In the genomic region with DNA sequence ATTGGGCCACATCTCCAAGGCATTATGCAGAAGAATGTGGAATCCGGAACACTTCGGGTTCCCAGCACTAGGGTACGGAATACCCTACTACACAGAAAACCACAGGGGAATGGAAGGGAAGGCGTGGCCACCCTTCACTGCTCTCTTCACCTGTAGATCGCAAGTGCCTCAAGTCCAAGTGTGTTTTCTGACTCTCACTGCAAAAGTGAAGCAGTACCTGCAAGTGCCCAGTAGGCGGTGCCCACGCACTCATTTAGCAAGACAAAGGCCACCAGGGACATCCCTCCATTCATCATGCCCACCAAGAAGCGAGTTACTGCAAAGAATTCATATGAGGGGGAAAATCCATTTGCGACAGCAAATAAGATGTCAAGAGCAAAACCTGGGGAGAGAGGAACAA, we compare ENCODE assay signal across 9 mouse cellular contexts. TPM values are rescaled to one million over a fixed set of nuclear protein-coding genes. Genes with fewer than 3 reads are reported as not detected.
A peak's percentile ranks its signal among the peaks of the same experiment; 100 is the strongest.
DNase-seq lines count a peak whose midpoint lies in the region; ATAC-seq and TF ChIP-seq lines count a peak whose summit lies in the region.
"Had no signal": no experiment of that assay in that cellular context is flagged by ENCODE, and none has a peak within 500 bp of the region (broad histone marks: within the 10 kb centered on the region; RNA-seq: fewer than 3 reads in every experiment).

No protein-coding gene starts in this region.

- 27% methylated on average over 9 of the region's 9 CpGs for whole genome bisulfite sequencing in heart, embryonic 12.5 days
- 24% methylated on average over 9 of the region's 9 CpGs for WGBS in forebrain, embryonic 16.5 days
- 25% methylated on average over 9 of the region's 9 CpGs for WGBS in hindbrain, embryonic 14.5 days
- WGBS in midbrain, embryonic 13.5 days = 24% methylated on average over 9 of the region's 9 CpGs
- 42% methylated on average over 9 of the region's 9 CpGs for WGBS in small intestine, adult 2 months

- H3K27me3 ChIP-seq in heart, embryonic 12.5 days (replicated peaks) = no peaks in the 10 kb centered on the region
- no peaks in the 10 kb centered on the region for H3K27me3 ChIP-seq in forebrain, embryonic 16.5 days (replicated peaks; ENCODE audit: control insufficient read depth, insufficient read depth, low read length)
- no peaks in the 10 kb centered on the region for H3K27me3 ChIP-seq in hindbrain, embryonic 14.5 days (ENCODE audit: control insufficient read depth, insufficient read depth, low read length)
- H3K27me3 ChIP-seq in midbrain, embryonic 13.5 days = no peaks in the 10 kb centered on the region
- H3K27me3 ChIP-seq in small intestine, adult 2 months (ENCODE audit: control insufficient read depth, insufficient read depth, low read length) = no peaks in the 10 kb centered on the region

- H3K4me3 ChIP-seq in heart, embryonic 12.5 days = no peak overlapping the region
- H3K4me3 ChIP-seq in forebrain, embryonic 16.5 days (replicated peaks; ENCODE audit: low read length) = no peak overlapping the region
- no peak overlapping the region for H3K4me3 ChIP-seq in hindbrain, embryonic 14.5 days (replicated peaks; ENCODE audit: low read length)
- no peak overlapping the region for H3K4me3 ChIP-seq in left cerebral cortex, adult 2 months
- no peak overlapping the region for H3K4me3 ChIP-seq in midbrain, embryonic 13.5 days (replicated peaks)
- no peak overlapping the region for H3K4me3 ChIP-seq in small intestine, adult 2 months (ENCODE audit: low read depth, low read length)
- H3K4me3 ChIP-seq: myocyte had no signal

- TF ChIP-seq POLR2A in small intestine, adult 2 months (IDR thresholded peaks at IDR 0.05; ENCODE audit: low read depth, low read length) = no peak

- peaks cover 6% of the 10 kb centered on the region for H3K4me1 ChIP-seq in heart, embryonic 12.5 days (replicated peaks)
- no peaks in the 10 kb centered on the region; the same call in 1 of the 2 replicates for H3K4me1 ChIP-seq in forebrain, embryonic 16.5 days (replicated peaks; ENCODE audit: control insufficient read depth, insufficient read depth, low read length)
- peaks cover 9% of the 10 kb centered on the region; the same call in 1 of the 2 replicates for H3K4me1 ChIP-seq in hindbrain, embryonic 14.5 days (replicated peaks; ENCODE audit: control insufficient read depth, insufficient read depth, low read length)
- H3K4me1 ChIP-seq in midbrain, embryonic 13.5 days (replicated peaks) = peaks cover 5% of the 10 kb centered on the region; the same call in 1 of the 2 replicates
- H3K4me1 ChIP-seq in small intestine, adult 2 months (ENCODE audit: control insufficient read depth, insufficient read depth, insufficient read length, low read length) = no peaks in the 10 kb centered on the region

- H3K9ac ChIP-seq in heart, embryonic 12.5 days = no peak overlapping the region
- H3K9ac ChIP-seq in forebrain, embryonic 16.5 days (replicated peaks; ENCODE audit: low read depth, low read length) = no peak overlapping the region
- no peak overlapping the region for H3K9ac ChIP-seq in hindbrain, embryonic 14.5 days
- no peak overlapping the region for H3K9ac ChIP-seq in midbrain, embryonic 13.5 days (replicated peaks)

- intact Hi-C loops in left cerebral cortex, adult 2 months (cut with DNase I) = loop anchor here (5.0 kb wide), 2 partner anchors 150 to 345 kb away; no protein-coding TSS in a partner anchor

- peaks cover 8% of the 10 kb centered on the region for H3K36me3 ChIP-seq in heart, embryonic 12.5 days
- H3K36me3 ChIP-seq in forebrain, embryonic 16.5 days (ENCODE audit: control insufficient read depth, insufficient read depth) = no peaks in the 10 kb centered on the region
- H3K36me3 ChIP-seq in hindbrain, embryonic 14.5 days (replicated peaks; ENCODE audit: control insufficient read depth, insufficient read depth) = no peaks in the 10 kb centered on the region
- peaks cover 3% of the 10 kb centered on the region; the same call in 1 of the 2 replicates for H3K36me3 ChIP-seq in midbrain, embryonic 13.5 days
- no peaks in the 10 kb centered on the region for H3K36me3 ChIP-seq in small intestine, adult 2 months (ENCODE audit: control insufficient read depth, insufficient read depth, low read length)

- no peak overlapping the region for H3K4me2 ChIP-seq in heart, embryonic 12.5 days
- no peak overlapping the region for H3K4me2 ChIP-seq in forebrain, embryonic 16.5 days (ENCODE audit: low read length)
- no peak overlapping the region for H3K4me2 ChIP-seq in hindbrain, embryonic 14.5 days (replicated peaks)
- no peak overlapping the region for H3K4me2 ChIP-seq in midbrain, embryonic 13.5 days (replicated peaks)

- no peak overlapping the region for H3K27ac ChIP-seq in heart, embryonic 12.5 days (ENCODE audit: poor library complexity, severe bottlenecking)
- no peak overlapping the region for H3K27ac ChIP-seq in forebrain, embryonic 16.5 days (ENCODE audit: low read length)
- H3K27ac ChIP-seq in hindbrain, embryonic 14.5 days = peak overlapping the region; percentile 70; the same call in 1 of the 2 replicates
- no peak overlapping the region for H3K27ac ChIP-seq in left cerebral cortex, adult 2 months
- H3K27ac ChIP-seq in midbrain, embryonic 13.5 days = no peak overlapping the region
- H3K27ac ChIP-seq in small intestine, adult 2 months (ENCODE audit: insufficient read depth, low read depth, low read length) = no peak overlapping the region

- peak; percentile 91 for TF ChIP-seq CTCF in left cerebral cortex, adult 2 months (IDR thresholded peaks at IDR 0.05)
- TF ChIP-seq CTCF in small intestine, adult 2 months (IDR thresholded peaks at IDR 0.05; ENCODE audit: extremely low read depth, insufficient read length, insufficient replicate concordance, low read depth, low read length) = peak; percentile 89; the same call in 1 of the 2 replicates

- no peaks in the 10 kb centered on the region for H3K9me3 ChIP-seq in heart, embryonic 12.5 days (replicated peaks)
- H3K9me3 ChIP-seq in forebrain, embryonic 16.5 days (ENCODE audit: control insufficient read depth, low read length) = no peaks in the 10 kb centered on the region
- no peaks in the 10 kb centered on the region for H3K9me3 ChIP-seq in hindbrain, embryonic 14.5 days (ENCODE audit: control insufficient read depth, low read length)
- H3K9me3 ChIP-seq in midbrain, embryonic 13.5 days = no peaks in the 10 kb centered on the region

- ATAC-seq in heart, embryonic 12.5 days (ENCODE audit: insufficient number of reproducible peaks, low FRiP score) = no peak
- ATAC-seq in cerebellum, adult (ENCODE audit: insufficient number of reproducible peaks, low FRiP score, low TSS enrichment) = peak; percentile 61
- ATAC-seq in forebrain, embryonic 16.5 days = peak; percentile 49
- peak; percentile 68; the same call in 1 of the 2 replicates for ATAC-seq in hindbrain, embryonic 14.5 days (ENCODE audit: low FRiP score)
- peak; percentile 81; the same call in 1 of the 2 replicates for ATAC-seq in midbrain, embryonic 13.5 days

- peak; percentile 92 for DNase-seq in heart, adult 11 months
- peak; percentile 91 for DNase-seq in hindbrain, embryonic 14.5 days (ENCODE audit: low spot score)
- peak; percentile 54 to 56 for DNase-seq in left cerebral cortex, adult 2 months (ENCODE audit: extremely low spot score in 1 of 2, low spot score in 2 of 2)

RNA-seq across cellular contexts. Expression of gene Slc22a15, which starts 27.4 kb away (rescaled TPM):
- polyA plus RNA-seq in heart, embryonic 12.5 days (2016; fragmentation: Nextera tagmentation; extraction: Ambion mirVana) = 7.7 and 8.2 TPM in 2 replicates
- polyA plus RNA-seq in forebrain, embryonic 16.5 days (2015; fragmentation: Nextera tagmentation; extraction: Ambion mirVana) = 3.9 and 4.6 TPM in 2 replicates
- 6.1 and 6.4 TPM in 2 replicates for polyA plus RNA-seq in hindbrain, embryonic 14.5 days (2014; fragmentation: Nextera tagmentation; extraction: Ambion mirVana)
- 10 to 100 TPM in 1 of 2 experiments, 1 to 10 TPM in 1; 9.2 to 10.0 TPM for total RNA-seq in left cerebral cortex, adult 2 months (2021)
- polyA plus RNA-seq in midbrain, embryonic 13.5 days (2015; fragmentation: Nextera tagmentation; extraction: Ambion mirVana) = 8.2 and 8.8 TPM in 2 replicates
- 4.9 and 5.0 TPM in 2 replicates for polyA plus RNA-seq in small intestine, adult 2 months (2012; rRNA removed)

RNA-seq across cellular contexts. Expression of gene Mab21l3, which starts 48.1 kb away (rescaled TPM):
- 0.32 and 0.62 TPM in 2 replicates for polyA plus RNA-seq in heart, embryonic 12.5 days (2016; fragmentation: Nextera tagmentation; extraction: Ambion mirVana)
- polyA plus RNA-seq in forebrain, embryonic 16.5 days (2015; fragmentation: Nextera tagmentation; extraction: Ambion mirVana) = 0.35 and 0.41 TPM in 2 replicates
- polyA plus RNA-seq in hindbrain, embryonic 14.5 days (2014; fragmentation: Nextera tagmentation; extraction: Ambion mirVana) = 0.08 and 0.12 TPM in 2 replicates
- under 1 TPM; 0.12 to 0.32 TPM for total RNA-seq in left cerebral cortex, adult 2 months (2021)
- polyA plus RNA-seq in midbrain, embryonic 13.5 days (2015; fragmentation: Nextera tagmentation; extraction: Ambion mirVana) = 0.35 TPM in 2 replicates
- polyA plus RNA-seq in small intestine, adult 2 months (2012; rRNA removed) = 0.35 and 0.38 TPM in 2 replicates
